Mouse (Mus musculus): Measurements from ENCODE around the gene Actrt2. TPM values are rescaled to one million over a fixed set of nuclear protein-coding genes. Genes with fewer than 3 reads are reported as not detected.

The Actrt2 gene
- polyA plus RNA-seq, 1 experiment, result not detected

GRCm38 (mm10) chr4:154634470-154635240 lies 33.0 kb downstream of the Actrt2 start:
- WGBS, result 17% methylated on average over 44 of the region's 44 CpGs
- TF ChIP-seq POLR2A (IDR thresholded peaks at IDR 0.05; ENCODE audit: borderline replicate concordance, control insufficient read depth, low read depth, low read length) (no peak), CTCF (IDR thresholded peaks at IDR 0.05; ENCODE audit: control insufficient read depth, insufficient read depth, low read length) (no peak)
- H3K27ac ChIP-seq (ENCODE audit: control insufficient read depth, insufficient read depth, low read depth, low read length, poor library complexity), result no peak overlapping the region
- H3K4me3 ChIP-seq (replicated peaks; ENCODE audit: control insufficient read depth, low read depth, low read length), result no peak overlapping the region
- H3K4me1 ChIP-seq (ENCODE audit: control insufficient read depth, insufficient read depth, low read length), result no peaks in the 10 kb centered on the region

GRCm38 (mm10) chr4:154634001-154634400 lies 33.7 kb downstream of the Actrt2 start:
- no peak overlapping the region for H3K27ac ChIP-seq (ENCODE audit: control insufficient read depth, insufficient read depth, low read depth, low read length, poor library complexity)
- H3K4me3 ChIP-seq (replicated peaks; ENCODE audit: control insufficient read depth, low read depth, low read length), result no peak overlapping the region
- TF ChIP-seq CTCF (IDR thresholded peaks at IDR 0.05; ENCODE audit: control insufficient read depth, insufficient read depth, low read length), result no peak
- 56% methylated on average over 3 of the region's 3 CpGs for WGBS
- H3K4me1 ChIP-seq (ENCODE audit: control insufficient read depth, insufficient read depth, low read length), result no peaks in the 10 kb centered on the region

- WGBS, result 69% methylated on average over 14 of the region's 14 CpGs
- no peak overlapping the region for H3K4me3 ChIP-seq (replicated peaks; ENCODE audit: control insufficient read depth, low read depth, low read length)
- H3K27ac ChIP-seq (ENCODE audit: control insufficient read depth, insufficient read depth, low read depth, low read length, poor library complexity), result no peak overlapping the region
- no peak for TF ChIP-seq CTCF (IDR thresholded peaks at IDR 0.05; ENCODE audit: control insufficient read depth, insufficient read depth, low read length)
- no peak for TF ChIP-seq POLR2A (IDR thresholded peaks at IDR 0.05; ENCODE audit: borderline replicate concordance, control insufficient read depth, low read depth, low read length)
- no peaks in the 10 kb centered on the region for H3K4me1 ChIP-seq (ENCODE audit: control insufficient read depth, insufficient read depth, low read length)
Measured at GRCm38 (mm10) chr4:154632800-154633764, 34.6 kb downstream of the Actrt2 start.

- Histone ChIP-seq H3K4me1 (ENCODE audit: control insufficient read depth, insufficient read depth, low read length) (no peaks in the 10 kb centered on the region), H3K4me3 (replicated peaks; ENCODE audit: control insufficient read depth, low read depth, low read length) (no peak overlapping the region), H3K27ac (ENCODE audit: control insufficient read depth, insufficient read depth, low read depth, low read length, poor library complexity) (no peak overlapping the region)
- TF ChIP-seq POLR2A (IDR thresholded peaks at IDR 0.05; ENCODE audit: borderline replicate concordance, control insufficient read depth, low read depth, low read length) (no peak), CTCF (IDR thresholded peaks at IDR 0.05; ENCODE audit: control insufficient read depth, insufficient read depth, low read length) (no peak)
- WGBS, result 9% methylated on average over 3 of the region's 3 CpGs
Measured at GRCm38 (mm10) chr4:154630763-154631162, 36.9 kb downstream of the Actrt2 start.

- Histone ChIP-seq H3K4me1 (ENCODE audit: control insufficient read depth, insufficient read depth, low read length) (no peaks in the 10 kb centered on the region), H3K27ac (ENCODE audit: control insufficient read depth, insufficient read depth, low read depth, low read length, poor library complexity) (no peak overlapping the region), H3K4me3 (replicated peaks; ENCODE audit: control insufficient read depth, low read depth, low read length) (no peak overlapping the region)
- TF ChIP-seq POLR2A (IDR thresholded peaks at IDR 0.05; ENCODE audit: borderline replicate concordance, control insufficient read depth, low read depth, low read length) (no peak), CTCF (IDR thresholded peaks at IDR 0.05; ENCODE audit: control insufficient read depth, insufficient read depth, low read length) (no peak)
- 72% methylated on average over 5 of the region's 5 CpGs for WGBS
Measured at GRCm38 (mm10) chr4:154627419-154628142, 40.1 kb downstream of the Actrt2 start.

- no peak overlapping the region for H3K27ac ChIP-seq (ENCODE audit: control insufficient read depth, insufficient read depth, low read depth, low read length, poor library complexity)
- 77% methylated on average over 2 of the region's 2 CpGs for WGBS
- H3K4me1 ChIP-seq (ENCODE audit: control insufficient read depth, insufficient read depth, low read length), result no peaks in the 10 kb centered on the region
- no peak for TF ChIP-seq POLR2A (IDR thresholded peaks at IDR 0.05; ENCODE audit: borderline replicate concordance, control insufficient read depth, low read depth, low read length)
- H3K4me3 ChIP-seq (replicated peaks; ENCODE audit: control insufficient read depth, low read depth, low read length), result no peak overlapping the region
Measured at GRCm38 (mm10) chr4:154626282-154626681, 41.4 kb downstream of the Actrt2 start.

GRCm38 (mm10) chr4:154625710-154626109 lies 42.0 kb downstream of the Actrt2 start:
- no peak for TF ChIP-seq CTCF (IDR thresholded peaks at IDR 0.05; ENCODE audit: control insufficient read depth, insufficient read depth, low read length)
- no peak for TF ChIP-seq POLR2A (IDR thresholded peaks at IDR 0.05; ENCODE audit: borderline replicate concordance, control insufficient read depth, low read depth, low read length)
- WGBS, result 86% methylated on average over 14 of the region's 14 CpGs
- H3K4me3 ChIP-seq (replicated peaks; ENCODE audit: control insufficient read depth, low read depth, low read length), result no peak overlapping the region
- H3K27ac ChIP-seq (ENCODE audit: control insufficient read depth, insufficient read depth, low read depth, low read length, poor library complexity), result no peak overlapping the region
- H3K4me1 ChIP-seq (ENCODE audit: control insufficient read depth, insufficient read depth, low read length), result no peaks in the 10 kb centered on the region

GRCm38 (mm10) chr4:154623241-154623640 lies 44.4 kb downstream of the Actrt2 start:
- H3K4me1 ChIP-seq (ENCODE audit: control insufficient read depth, insufficient read depth, low read length), result no peaks in the 10 kb centered on the region
- H3K4me3 ChIP-seq (replicated peaks; ENCODE audit: control insufficient read depth, low read depth, low read length), result no peak overlapping the region
- H3K27ac ChIP-seq (ENCODE audit: control insufficient read depth, insufficient read depth, low read depth, low read length, poor library complexity), result no peak overlapping the region
- WGBS, result 85% methylated on average over 3 of the region's 3 CpGs
- no peak for TF ChIP-seq POLR2A (IDR thresholded peaks at IDR 0.05; ENCODE audit: borderline replicate concordance, control insufficient read depth, low read depth, low read length)
